15 mouse cellular contexts compared by ENCODE assay signal in the genomic region with DNA sequence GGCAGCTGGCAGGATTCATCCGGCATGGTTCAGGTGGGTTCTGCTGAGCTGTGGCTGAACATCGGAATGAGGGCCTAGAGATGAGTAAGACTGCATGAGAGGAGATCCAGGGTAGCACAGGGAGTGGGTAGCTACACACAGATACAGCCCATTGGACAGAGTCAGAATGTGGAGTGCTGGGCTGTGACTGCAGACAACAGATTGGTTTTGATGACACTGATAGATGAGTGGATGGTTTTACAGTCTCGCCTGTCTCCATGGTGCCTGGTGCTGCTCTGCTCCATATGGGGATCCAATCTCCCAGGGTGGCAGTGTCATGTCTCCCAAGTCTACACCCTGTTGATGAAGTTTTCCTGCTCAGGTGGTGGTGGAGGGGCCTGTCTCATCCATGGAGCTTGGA. TPM values are rescaled to one million over a fixed set of nuclear protein-coding genes. Genes with fewer than 3 reads are reported as not detected.
DNase-seq lines count a peak whose midpoint lies in the region; ATAC-seq and TF ChIP-seq lines count a peak whose summit lies in the region.
"Had no signal": no experiment of that assay in that cellular context is flagged by ENCODE, and none has a peak within 500 bp of the region (broad histone marks: within the 10 kb centered on the region; RNA-seq: fewer than 3 reads in every experiment).

No protein-coding gene starts in this region.

- intact Hi-C loops in heart, postnatal 25 days (cut with DNase I) = loop anchor here (1.0 kb wide), 2 partner anchors 63 to 75 kb away; no protein-coding TSS in a partner anchor

- no peak overlapping the region for H3K4me2 ChIP-seq in forebrain, embryonic 13.5 days
- H3K4me2 ChIP-seq in forebrain, embryonic 14.5 days (ENCODE audit: low read length) = no peak overlapping the region
- H3K4me2 ChIP-seq in neural tube, embryonic 13.5 days = no peak overlapping the region
- no peak overlapping the region for H3K4me2 ChIP-seq in neural tube, embryonic 15.5 days
- H3K4me2 ChIP-seq in midbrain, embryonic 16.5 days (ENCODE audit: low read length) = no peak overlapping the region
- H3K4me2 ChIP-seq: embryonic facial prominence, embryonic 15.5 days; limb, embryonic 12.5 days had no signal

- no peaks in the 10 kb centered on the region for H3K4me1 ChIP-seq in forebrain, embryonic 13.5 days
- H3K4me1 ChIP-seq in forebrain, embryonic 14.5 days (ENCODE audit: control insufficient read depth, insufficient read depth, low read length) = no peaks in the 10 kb centered on the region
- H3K4me1 ChIP-seq in neural tube, embryonic 13.5 days (replicated peaks) = no peaks in the 10 kb centered on the region
- H3K4me1 ChIP-seq in neural tube, embryonic 15.5 days = peaks cover 3% of the 10 kb centered on the region
- no peaks in the 10 kb centered on the region for H3K4me1 ChIP-seq in midbrain, embryonic 16.5 days (ENCODE audit: control insufficient read depth, insufficient read depth, low read length)
- H3K4me1 ChIP-seq: embryonic facial prominence, embryonic 15.5 days; limb, embryonic 12.5 days had no signal

- no peak overlapping the region for H3K9ac ChIP-seq in forebrain, embryonic 13.5 days
- H3K9ac ChIP-seq in forebrain, embryonic 14.5 days (ENCODE audit: low read length) = no peak overlapping the region
- no peak overlapping the region for H3K9ac ChIP-seq in neural tube, embryonic 13.5 days
- H3K9ac ChIP-seq in neural tube, embryonic 15.5 days (replicated peaks) = no peak overlapping the region
- H3K9ac ChIP-seq in midbrain, embryonic 16.5 days (ENCODE audit: low read depth, low read length) = 0 out of 2 replicates have a peak overlapping the region, but pooled peaks have one; percentile 16
- H3K9ac ChIP-seq: embryonic facial prominence, embryonic 15.5 days; limb, embryonic 12.5 days; liver, embryonic 14.5 days had no signal

- no peaks in the 10 kb centered on the region for H3K36me3 ChIP-seq in forebrain, embryonic 13.5 days (ENCODE audit: poor library complexity, severe bottlenecking)
- H3K36me3 ChIP-seq in forebrain, embryonic 14.5 days (ENCODE audit: control insufficient read depth, insufficient read depth, low read length) = no peaks in the 10 kb centered on the region
- H3K36me3 ChIP-seq in neural tube, embryonic 13.5 days = no peaks in the 10 kb centered on the region
- no peaks in the 10 kb centered on the region for H3K36me3 ChIP-seq in neural tube, embryonic 15.5 days
- no peaks in the 10 kb centered on the region for H3K36me3 ChIP-seq in midbrain, embryonic 16.5 days (ENCODE audit: control insufficient read depth, insufficient read depth, low read length)
- H3K36me3 ChIP-seq: embryonic facial prominence, embryonic 15.5 days; limb, embryonic 12.5 days had no signal

- DNase-seq in forebrain, embryonic 14.5 days (ENCODE audit: low spot score) = no peak
- DNase-seq in layer of hippocampus, adult 2 months (ENCODE audit: low spot score in 2 of 2) = peak in 1 of 2 experiments; percentile 39
- no peak for DNase-seq in layer of hippocampus, adult 9-10 months (ENCODE audit: low spot score)
- DNase-seq in heart, postnatal 25 days (ENCODE audit: low spot score) = no peak

- H3K9me3 ChIP-seq in forebrain, embryonic 13.5 days (replicated peaks) = no peaks in the 10 kb centered on the region
- H3K9me3 ChIP-seq in forebrain, embryonic 14.5 days (replicated peaks; ENCODE audit: control insufficient read depth, low read length) = no peaks in the 10 kb centered on the region
- H3K9me3 ChIP-seq in neural tube, embryonic 13.5 days = no peaks in the 10 kb centered on the region
- H3K9me3 ChIP-seq in neural tube, embryonic 15.5 days (replicated peaks) = no peaks in the 10 kb centered on the region
- H3K9me3 ChIP-seq in midbrain, embryonic 16.5 days (replicated peaks; ENCODE audit: control insufficient read depth, low read length, poor library complexity, severe bottlenecking) = no peaks in the 10 kb centered on the region
- H3K9me3 ChIP-seq: embryonic facial prominence, embryonic 15.5 days; limb, embryonic 12.5 days had no signal

- H3K27ac ChIP-seq in forebrain, embryonic 13.5 days = no peak overlapping the region
- no peak overlapping the region for H3K27ac ChIP-seq in forebrain, embryonic 14.5 days (ENCODE audit: low read depth, low read length)
- H3K27ac ChIP-seq in layer of hippocampus, adult 2 months = peak overlapping the region; percentile 58
- no peak overlapping the region for H3K27ac ChIP-seq in neural tube, embryonic 13.5 days (replicated peaks)
- H3K27ac ChIP-seq in neural tube, embryonic 15.5 days (replicated peaks) = no peak overlapping the region
- no peak overlapping the region for H3K27ac ChIP-seq in midbrain, embryonic 16.5 days (ENCODE audit: low read length)
- H3K27ac ChIP-seq: embryonic facial prominence, embryonic 15.5 days; limb, embryonic 12.5 days; liver, embryonic 14.5 days had no signal

- H3K27me3 ChIP-seq in forebrain, embryonic 13.5 days = no peaks in the 10 kb centered on the region
- H3K27me3 ChIP-seq in forebrain, embryonic 14.5 days (replicated peaks; ENCODE audit: control insufficient read depth, insufficient read depth, low read length) = no peaks in the 10 kb centered on the region
- no peaks in the 10 kb centered on the region for H3K27me3 ChIP-seq in neural tube, embryonic 13.5 days
- H3K27me3 ChIP-seq in neural tube, embryonic 15.5 days (replicated peaks) = no peaks in the 10 kb centered on the region
- H3K27me3 ChIP-seq in midbrain, embryonic 16.5 days (ENCODE audit: control insufficient read depth, insufficient read depth, low read depth, low read length) = no peaks in the 10 kb centered on the region
- H3K27me3 ChIP-seq: embryonic facial prominence, embryonic 15.5 days; limb, embryonic 12.5 days had no signal

- WGBS in forebrain, embryonic 13.5 days = 79% methylated on average over 3 of the region's 3 CpGs
- 75% methylated on average over 3 of the region's 3 CpGs for WGBS in forebrain, embryonic 14.5 days
- WGBS in neural tube, embryonic 13.5 days = 79% methylated on average over 3 of the region's 3 CpGs
- WGBS in neural tube, embryonic 15.5 days = 69% methylated on average over 3 of the region's 3 CpGs
- WGBS in midbrain, embryonic 16.5 days = 68% methylated on average over 3 of the region's 3 CpGs

- H3K4me3 ChIP-seq in forebrain, embryonic 13.5 days = no peak overlapping the region
- no peak overlapping the region for H3K4me3 ChIP-seq in forebrain, embryonic 14.5 days (ENCODE audit: low read depth, low read length)
- no peak overlapping the region for H3K4me3 ChIP-seq in layer of hippocampus, adult 2 months
- no peak overlapping the region for H3K4me3 ChIP-seq in neural tube, embryonic 13.5 days
- no peak overlapping the region for H3K4me3 ChIP-seq in neural tube, embryonic 15.5 days (replicated peaks)
- no peak overlapping the region for H3K4me3 ChIP-seq in midbrain, embryonic 16.5 days (ENCODE audit: low read depth, low read length)
- H3K4me3 ChIP-seq: embryonic facial prominence, embryonic 15.5 days; limb, embryonic 12.5 days had no signal

- no peak for TF ChIP-seq CTCF in layer of hippocampus, adult 2 months (conservative IDR thresholded peaks at IDR 0.05)

- ATAC-seq in forebrain, embryonic 13.5 days = peak; percentile 24; the same call in 1 of the 2 replicates
- ATAC-seq in forebrain, embryonic 14.5 days = no peak; the same call in 1 of the 2 replicates
- peak; percentile 38 for ATAC-seq in neural tube, embryonic 13.5 days (ENCODE audit: low read depth)
- ATAC-seq in neural tube, embryonic 15.5 days (ENCODE audit: low FRiP score) = no peak; the same call in 1 of the 2 replicates
- peak; percentile 46; the same call in 1 of the 2 replicates for ATAC-seq in midbrain, embryonic 16.5 days

RNA-seq across cellular contexts. Expression of a gene that starts 10.6 kb away (rescaled TPM):
- polyA plus RNA-seq in forebrain, embryonic 13.5 days (2015; fragmentation: Nextera tagmentation; extraction: Ambion mirVana) = 0.21 and 0.28 TPM in 2 replicates
- 0.07 and 0.10 TPM in 2 replicates for polyA plus RNA-seq in forebrain, embryonic 14.5 days (2014; fragmentation: Nextera tagmentation; extraction: Ambion mirVana)
- 1 to 10 TPM; 2.7 to 5.4 TPM for total RNA-seq in layer of hippocampus, adult 2 months (2021)
- 0.62 and 1.2 TPM in 2 replicates for polyA plus RNA-seq in neural tube, embryonic 13.5 days (2015; fragmentation: Nextera tagmentation; extraction: Ambion mirVana)
- 0.14 and 0.67 TPM in 2 replicates for polyA plus RNA-seq in neural tube, embryonic 15.5 days (2015; fragmentation: Nextera tagmentation; extraction: Ambion mirVana)
- polyA plus RNA-seq in midbrain, embryonic 16.5 days (2015; fragmentation: Nextera tagmentation; extraction: Ambion mirVana) = 0.11 and 0.19 TPM in 2 replicates
- total RNA-seq in heart, postnatal 25 days (2021) = under 1 TPM; 0.34 to 0.50 TPM

RNA-seq across cellular contexts. Expression of a gene that starts 29.9 kb away (rescaled TPM):
- 83.0 and 91.1 TPM in 2 replicates for polyA plus RNA-seq in forebrain, embryonic 13.5 days (2015; fragmentation: Nextera tagmentation; extraction: Ambion mirVana)
- polyA plus RNA-seq in forebrain, embryonic 14.5 days (2014; fragmentation: Nextera tagmentation; extraction: Ambion mirVana) = 71.7 and 85.4 TPM in 2 replicates
- total RNA-seq in layer of hippocampus, adult 2 months (2021) = 100 to 1,000 TPM; 139 to 144 TPM
- polyA plus RNA-seq in neural tube, embryonic 13.5 days (2015; fragmentation: Nextera tagmentation; extraction: Ambion mirVana) = 106 and 108 TPM in 2 replicates
- polyA plus RNA-seq in neural tube, embryonic 15.5 days (2015; fragmentation: Nextera tagmentation; extraction: Ambion mirVana) = 114 and 124 TPM in 2 replicates
- 125 and 130 TPM in 2 replicates for polyA plus RNA-seq in midbrain, embryonic 16.5 days (2015; fragmentation: Nextera tagmentation; extraction: Ambion mirVana)
- total RNA-seq in heart, postnatal 25 days (2021) = 10 to 100 TPM; 32.5 to 33.2 TPM

RNA-seq across cellular contexts. Expression of a gene that starts 42.4 kb away (rescaled TPM):
- 53.3 and 53.8 TPM in 2 replicates for polyA plus RNA-seq in forebrain, embryonic 13.5 days (2015; fragmentation: Nextera tagmentation; extraction: Ambion mirVana)
- polyA plus RNA-seq in forebrain, embryonic 14.5 days (2014; fragmentation: Nextera tagmentation; extraction: Ambion mirVana) = 57.3 and 60.7 TPM in 2 replicates
- total RNA-seq in layer of hippocampus, adult 2 months (2021) = 10 to 100 TPM; 54.3 to 55.1 TPM
- 88.1 and 106 TPM in 2 replicates for polyA plus RNA-seq in neural tube, embryonic 13.5 days (2015; fragmentation: Nextera tagmentation; extraction: Ambion mirVana)
- 89.0 and 91.1 TPM in 2 replicates for polyA plus RNA-seq in neural tube, embryonic 15.5 days (2015; fragmentation: Nextera tagmentation; extraction: Ambion mirVana)
- polyA plus RNA-seq in midbrain, embryonic 16.5 days (2015; fragmentation: Nextera tagmentation; extraction: Ambion mirVana) = 66.7 and 82.7 TPM in 2 replicates
- 10 to 100 TPM in 1 of 2 experiments, 1 to 10 TPM in 1; 8.0 to 11.4 TPM for total RNA-seq in heart, postnatal 25 days (2021)
- total RNA-seq: CH12.LX; hematopoietic stem cell, adult 5-6 weeks; MEL had no signal

RNA-seq across cellular contexts. Expression of a gene that starts 46.4 kb away (rescaled TPM):
- polyA plus RNA-seq in forebrain, embryonic 13.5 days (2015; fragmentation: Nextera tagmentation; extraction: Ambion mirVana) = 13.0 and 13.4 TPM in 2 replicates
- polyA plus RNA-seq in forebrain, embryonic 14.5 days (2014; fragmentation: Nextera tagmentation; extraction: Ambion mirVana) = 13.1 and 14.3 TPM in 2 replicates
- 10 to 100 TPM; 14.1 to 15.7 TPM for total RNA-seq in layer of hippocampus, adult 2 months (2021)
- 42.9 and 43.0 TPM in 2 replicates for polyA plus RNA-seq in neural tube, embryonic 13.5 days (2015; fragmentation: Nextera tagmentation; extraction: Ambion mirVana)
- 38.9 and 47.4 TPM in 2 replicates for polyA plus RNA-seq in neural tube, embryonic 15.5 days (2015; fragmentation: Nextera tagmentation; extraction: Ambion mirVana)
- polyA plus RNA-seq in midbrain, embryonic 16.5 days (2015; fragmentation: Nextera tagmentation; extraction: Ambion mirVana) = 46.9 and 48.3 TPM in 2 replicates
- total RNA-seq in heart, postnatal 25 days (2021) = not detected
- total RNA-seq: CH12.LX; heart, adult 18-20 months; hematopoietic stem cell, adult 5-6 weeks had no signal

Comparison
In these comparisons a context has a peak if more than half of its experiments do, and no peak if none do; other contexts are left out.
1. ATAC-seq: peak in forebrain, embryonic 13.5 days (single experiment), neural tube, embryonic 13.5 days (single experiment) and midbrain, embryonic 16.5 days (single experiment); none in forebrain, embryonic 14.5 days (single experiment) and neural tube, embryonic 15.5 days (single experiment).